Mouse (Mus musculus) CH12.LX (cell line): ENCODE measurements around the gene Pdcd11. TPM values are rescaled to one million over a fixed set of nuclear protein-coding genes. Genes with fewer than 3 reads are reported as not detected.

ENCODE experiments used
- DNase-seq: peaks from one replicate; pipeline ENCODE4 v3.0.0-alpha.2; 2013; ENCODE audit errors: extremely low read depth
- H3K27ac ChIP-seq: 2 replicates; pipeline ENCODE4 v1.5.1; 2012; ENCODE audit warnings: low read depth, mild to moderate bottlenecking, control low read depth, moderate library complexity; ENCODE audit not compliant: insufficient read depth
- H3K27me3 ChIP-seq: replicated peaks from 2 replicates; pipeline ENCODE3; 2012; ENCODE audit warnings: inconsistent platforms
- H3K36me3 ChIP-seq, 2 experiments: replicated peaks in 1 of 2; 2 replicates each; pipeline versions ENCODE3 to v1.6.1; 2012; ENCODE audit warnings: inconsistent platforms in 1 of 2, low read length in 1 of 2, mild to moderate bottlenecking in 1 of 2, mixed read lengths in 1 of 2, moderate library complexity in 1 of 2; ENCODE audit not compliant: control insufficient read depth in 1 of 2, insufficient read depth in 1 of 2
- H3K4me1 ChIP-seq, 2 experiments: 2 replicates each; pipeline ENCODE4 v1.6.1; 2012; ENCODE audit warnings: inconsistent platforms in 1 of 2, moderate library complexity in 1 of 2; ENCODE audit not compliant: insufficient read depth in 2 of 2, control insufficient read depth in 1 of 2
- H3K4me2 ChIP-seq: 2 replicates; pipeline ENCODE4 v1.6.1; 2012; ENCODE audit warnings: low read depth, mild to moderate bottlenecking, control low read depth; ENCODE audit not compliant: poor library complexity, insufficient read depth, severe bottlenecking
- H3K4me3 ChIP-seq, 3 experiments: fragments of 150-350 bp in 1 of 3; sonication (generic) in 1 of 3; replicated peaks in 1 of 3; 2 replicates each; pipeline versions ENCODE3 to v1.5.1; 2011 to 2012; ENCODE audit warnings: low read depth in 2 of 3, low read length in 2 of 3, mild to moderate bottlenecking in 2 of 3, moderate library complexity in 2 of 3, control low read depth in 1 of 3, improper control_type of control experiment in 1 of 3, inconsistent platforms in 1 of 3, mixed read lengths in 1 of 3; ENCODE audit not compliant: poor library complexity in 1 of 3
- H3K79me2 ChIP-seq: replicated peaks from 2 replicates; pipeline ENCODE4 v1.6.1; 2012; ENCODE audit warnings: mild to moderate bottlenecking, moderate library complexity; ENCODE audit not compliant: control insufficient read depth, poor library complexity, insufficient read depth, severe bottlenecking; ENCODE audit errors: extremely low read depth
- H3K9ac ChIP-seq: 2 replicates; pipeline ENCODE4 v1.6.1; 2012; ENCODE audit warnings: low read depth, mild to moderate bottlenecking, control low read depth, moderate library complexity; ENCODE audit not compliant: insufficient read depth
- H3K9me3 ChIP-seq: replicated peaks from 2 replicates; pipeline ENCODE3; 2012; ENCODE audit warnings: low read length, inconsistent platforms, mixed read lengths
- CHD1 ChIP-seq: IDR thresholded peaks from 2 replicates; pipeline ENCODE4 v1.6.1; 2012; ENCODE audit warnings: low read depth, low read length, improper control_type of control experiment, inconsistent platforms
- CTCF ChIP-seq, 2 experiments: IDR thresholded peaks in 1 of 2; conservative IDR thresholded peaks in 1 of 2; 2 replicates each; pipeline ENCODE4 v1.5.1; 2011 to 2012; ENCODE audit warnings: low read depth in 2 of 2, low read length in 2 of 2, improper control_type of control experiment in 1 of 2, inconsistent platforms in 1 of 2, mild to moderate bottlenecking in 1 of 2, moderate library complexity in 1 of 2
- E2F4 ChIP-seq: IDR thresholded peaks from 2 replicates; pipeline ENCODE4 v1.6.1; 2011; ENCODE audit warnings: low read depth, low read length, improper control_type of control experiment; ENCODE audit not compliant: insufficient replicate concordance
- ELF1 ChIP-seq: IDR thresholded peaks from 2 replicates; pipeline ENCODE4 v1.6.1; 2014; ENCODE audit warnings: low read depth, mild to moderate bottlenecking, inconsistent platforms, low read length, improper control_type of control experiment
- EP300 ChIP-seq: IDR thresholded peaks from 2 replicates; pipeline ENCODE4 v1.6.1; 2011; ENCODE audit warnings: low read length, improper control_type of control experiment
- ETS1 ChIP-seq: conservative IDR thresholded peaks from 2 replicates; pipeline ENCODE4 v1.6.1; 2012; ENCODE audit warnings: low read depth, mild to moderate bottlenecking, inconsistent platforms, low read length, improper control_type of control experiment, moderate library complexity
- GABPA ChIP-seq: IDR thresholded peaks from 2 replicates; pipeline ENCODE4 v1.6.1; 2012; ENCODE audit warnings: low read depth, low read length, improper control_type of control experiment, inconsistent platforms; ENCODE audit not compliant: insufficient replicate concordance
- HCFC1 ChIP-seq: IDR thresholded peaks from 2 replicates; pipeline ENCODE4 v1.6.1; 2012; ENCODE audit warnings: low read depth, mild to moderate bottlenecking, inconsistent platforms, low read length, improper control_type of control experiment
- KAT2A ChIP-seq: IDR thresholded peaks from 2 replicates; pipeline ENCODE4 v1.6.1; 2012; ENCODE audit warnings: low read length, improper control_type of control experiment, inconsistent platforms; ENCODE audit not compliant: insufficient replicate concordance
- MAFK ChIP-seq: IDR thresholded peaks from 2 replicates; pipeline ENCODE4 v1.6.1; 2011; ENCODE audit warnings: low read length, improper control_type of control experiment; ENCODE audit not compliant: insufficient replicate concordance
- MAX ChIP-seq: IDR thresholded peaks from 2 replicates; pipeline ENCODE4 v1.6.1; 2011; ENCODE audit warnings: low read length, improper control_type of control experiment
- MAZ ChIP-seq: IDR thresholded peaks from 2 replicates; pipeline ENCODE4 v1.6.1; 2012; ENCODE audit warnings: low read depth, mild to moderate bottlenecking, inconsistent platforms, low read length, improper control_type of control experiment, moderate library complexity
- MYC ChIP-seq: IDR thresholded peaks from 2 replicates; pipeline ENCODE4 v1.6.1; 2011; ENCODE audit warnings: low read depth, mild to moderate bottlenecking, improper control_type of control experiment, low read length
- NELFE ChIP-seq: IDR thresholded peaks from 2 replicates; pipeline ENCODE4 v1.6.1; 2011; ENCODE audit warnings: low read depth, low read length, improper control_type of control experiment
- POLR2A ChIP-seq: IDR thresholded peaks from 2 replicates; pipeline ENCODE4 v1.6.1; 2011; ENCODE audit warnings: low read depth, mild to moderate bottlenecking, improper control_type of control experiment, low read length
- POLR2AphosphoS2 ChIP-seq: IDR thresholded peaks from 2 replicates; pipeline ENCODE4 v1.6.1; 2011; ENCODE audit warnings: low read depth, low read length, improper control_type of control experiment
- SIN3A ChIP-seq: IDR thresholded peaks from 2 replicates; pipeline ENCODE4 v1.6.1; 2012; ENCODE audit warnings: low read length, improper control_type of control experiment, inconsistent platforms
- TBP ChIP-seq: conservative IDR thresholded peaks from 2 replicates; pipeline ENCODE4 v1.6.1; 2011; ENCODE audit warnings: low read depth, low read length, improper control_type of control experiment
- TCF12 ChIP-seq: IDR thresholded peaks from 2 replicates; pipeline ENCODE4 v1.6.1; 2014; ENCODE audit warnings: low read depth, mild to moderate bottlenecking, inconsistent platforms, low read length, improper control_type of control experiment
- UBTF ChIP-seq: IDR thresholded peaks from 2 replicates; pipeline ENCODE4 v1.6.1; 2012; ENCODE audit warnings: low read depth, mild to moderate bottlenecking, inconsistent platforms, low read length, improper control_type of control experiment, moderate library complexity
- USF1 ChIP-seq: IDR thresholded peaks from 2 replicates; pipeline ENCODE4 v1.6.1; 2014; ENCODE audit warnings: low read depth, mild to moderate bottlenecking, inconsistent platforms, low read length, improper control_type of control experiment
- ZC3H11A ChIP-seq: IDR thresholded peaks from 2 replicates; pipeline ENCODE4 v1.6.1; 2012; ENCODE audit warnings: low read depth, mild to moderate bottlenecking, inconsistent platforms, low read length, improper control_type of control experiment
- dilution Hi-C: fragments of 300-500 bp; cut with MboI; formaldehyde crosslinking; loops from 2 replicates; pipeline ENCODE4 v1.14.3; 2020; ENCODE audit warnings: low sequenced_read_pairs; ENCODE audit not compliant: extremely low pct_unique_long_range_greater_than_20kb, extremely low pct_ligation_motif_present
- in situ Hi-C: fragments of 300-500 bp; cut with MboI; formaldehyde crosslinking; loops from 3 replicates; pipeline ENCODE4 v1.14.3; 2019; ENCODE audit warnings: low sequenced_read_pairs, low pct_ligation_motif_present, low pct_unique_long_range_greater_than_20kb, mixed read lengths
- polyA plus RNA-seq: library from polyadenylated mRNA; unstranded; fragments of >175 nt; gene quantifications from 2 replicates; pipeline ENCODE4 v1.2.1, GENCODE M21; 2012; ENCODE audit warnings: low read depth; ENCODE audit not compliant: insufficient read length
- total RNA-seq, 2 experiments: library from RNA; depleted of rRNA; stranded (reverse); fragments of 300-350 nt in 1 of 2; fragments of >200 nt in 1 of 2; gene quantifications; 2 replicates each; pipeline ENCODE4 v1.2.3; 2012 to 2014

Gene Pdcd11
- total and polyA plus RNA-seq, 3 experiments = 26.6 to 78.0 (median 49.7) TPM

DNA sequence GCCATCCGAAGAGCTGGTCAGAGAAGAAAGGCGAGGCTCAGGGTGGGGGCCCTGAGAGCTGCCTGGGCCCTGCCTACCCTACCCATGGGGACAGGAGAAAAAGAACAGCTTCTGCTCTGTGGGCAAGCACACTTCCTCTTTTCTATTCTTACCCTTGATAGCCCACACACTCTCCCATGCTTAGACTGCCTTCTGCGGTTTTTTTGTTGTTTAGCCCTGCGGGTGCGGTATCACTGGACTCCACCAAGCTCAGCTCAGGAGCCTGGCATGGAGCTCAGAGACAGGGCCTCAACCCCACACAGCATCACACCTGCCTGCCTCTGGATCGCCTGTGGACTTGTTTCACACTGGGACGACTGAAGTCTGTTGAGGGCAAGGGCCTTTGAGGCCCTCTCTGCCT lies 42.6 kb downstream of the Pdcd11 start (continued):
- TF ChIP-seq ELF1 (peak; percentile 32; the same call in 1 of the 2 replicates), MYC (peak; percentile 68; the same call in 1 of the 2 replicates), MAZ (peak; percentile 91), ZC3H11A (no peak), NELFE (0 out of 2 replicates have a peak, but pooled peaks have one; percentile 3), KAT2A (0 out of 2 replicates have a peak, but pooled peaks have one; percentile 28), GABPA (no peak)

DNA sequence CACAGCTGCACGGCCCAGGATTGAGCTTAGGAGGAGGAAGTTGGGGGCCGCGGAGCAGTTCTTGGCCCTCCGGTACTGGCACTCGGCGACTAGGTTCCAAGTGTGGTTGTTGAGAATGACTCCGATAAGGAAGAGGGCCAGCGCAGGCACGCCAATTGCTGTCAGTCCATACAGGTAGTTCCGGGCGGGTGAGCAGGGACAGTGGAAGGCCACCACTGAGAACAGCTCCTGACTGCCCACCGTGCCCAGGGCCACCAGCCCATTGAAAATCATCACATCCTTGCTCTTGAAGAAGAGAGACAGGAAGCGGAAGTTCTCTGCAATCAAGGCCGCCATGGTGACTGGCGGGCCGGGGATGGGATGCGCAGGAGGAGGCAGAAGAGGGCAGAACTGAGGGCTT lies 45.0 kb downstream of the Pdcd11 start:
- Histone ChIP-seq H3K4me3 (no peak overlapping the region), H3K4me2 (no peak overlapping the region), H3K79me2 (no peaks in the 10 kb centered on the region), H3K9me3 (no peaks in the 10 kb centered on the region), H3K9ac (no peak overlapping the region), H3K36me3 (peaks cover 22 to 47% of the 10 kb centered on the region in 2 experiments), H3K27me3 (peaks cover 1% of the 10 kb centered on the region), H3K4me1 (peaks cover 35 to 80% of the 10 kb centered on the region in 2 experiments), H3K27ac (no peak overlapping the region)
- dilution Hi-C loops (no loop called here), in situ Hi-C loops (no loop called here)
- DNase-seq = no peak
- TF ChIP-seq TCF12 (no peak), HCFC1 (no peak), USF1 (no peak), UBTF (no peak), SIN3A (no peak), NELFE (no peak), ETS1 (no peak), MAFK (no peak), CTCF (conservative IDR thresholded peaks at IDR 0.05 in 1 of 2, IDR thresholded peaks at IDR 0.05 in 1 of 2; ENCODE audit: low read depth in 2 of 2, low read length in 2 of 2) (no peak), MAZ (no peak), GABPA (no peak), POLR2AphosphoS2 (no peak), CHD1 (no peak), POLR2A (no peak), MAX (no peak), TBP (no peak), EP300 (no peak), E2F4 (no peak)
